ENCODE assay signal across 8 mouse cellular contexts in the genomic region with DNA sequence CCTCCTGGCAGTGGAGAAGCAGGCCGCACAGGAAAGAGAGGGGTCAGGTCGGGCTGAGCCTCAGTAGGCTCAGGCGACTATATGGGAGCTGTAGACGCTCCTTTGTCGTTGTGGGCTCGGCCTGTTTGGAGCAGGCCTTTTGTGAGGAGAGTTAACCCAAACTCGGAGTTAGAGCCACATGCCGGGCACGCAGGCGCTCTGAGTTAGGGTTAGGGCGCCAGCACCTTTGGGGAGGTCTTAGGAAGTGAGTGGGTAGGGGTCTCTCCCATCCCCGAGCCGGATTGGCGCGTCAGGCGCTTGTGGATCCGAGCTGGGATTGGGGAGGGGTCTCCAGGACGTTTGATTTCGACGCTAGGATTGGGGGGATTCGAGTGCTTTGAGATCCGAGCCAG. TPM values are rescaled to one million over a fixed set of nuclear protein-coding genes. Genes with fewer than 3 reads are reported as not detected.
DNase-seq lines count a peak whose midpoint lies in the region; ATAC-seq and TF ChIP-seq lines count a peak whose summit lies in the region.

No protein-coding gene starts in this region.

- TF ChIP-seq CTCF in CH12.LX (conservative IDR thresholded peaks at IDR 0.05 in 1 of 2, IDR thresholded peaks at IDR 0.05 in 1 of 2; ENCODE audit: low read depth in 2 of 2, low read length in 2 of 2): no peak

- no peak for DNase-seq in heart, postnatal 10 days
- DNase-seq in CH12.LX (ENCODE audit: extremely low read depth): no peak
- no peak for DNase-seq in embryonic facial prominence, embryonic 10.5 days (ENCODE audit: low spot score)
- DNase-seq in spleen, postnatal 4 days (ENCODE audit: low spot score in 2 of 2): no peak
- no peak for DNase-seq in kidney, adult 18-20 months

- under 1% methylated on average over 22 of the region's 22 CpGs for WGBS in heart, embryonic 15.5 days
- WGBS in embryonic facial prominence, embryonic 10.5 days: under 1% methylated on average over 22 of the region's 22 CpGs
- 0% methylated on average over 22 of the region's 22 CpGs for WGBS in intestine, embryonic 15.5 days

- H3K79me2 ChIP-seq in CH12.LX (replicated peaks; ENCODE audit: control insufficient read depth, extremely low read depth, insufficient read depth, poor library complexity, severe bottlenecking): peaks cover 26% of the 10 kb centered on the region

- peak overlapping the region; percentile 88 for H3K9ac ChIP-seq in heart, embryonic 15.5 days
- peak overlapping the region; percentile 80 for H3K9ac ChIP-seq in CH12.LX (ENCODE audit: insufficient read depth, low read depth)
- H3K9ac ChIP-seq in intestine, embryonic 15.5 days: peak overlapping the region; percentile 82

- TF ChIP-seq RAD21 in CH12.LX (IDR thresholded peaks at IDR 0.05; ENCODE audit: low read depth, low read length): no peak

- no peaks in the 10 kb centered on the region for H3K36me3 ChIP-seq in heart, embryonic 15.5 days
- peaks cover 0 to 5% of the 10 kb centered on the region in 2 experiments for H3K36me3 ChIP-seq in CH12.LX (replicated peaks in 1 of 2; ENCODE audit: control insufficient read depth in 1 of 2, insufficient read depth in 1 of 2, low read length in 1 of 2)
- H3K36me3 ChIP-seq in embryonic facial prominence, embryonic 10.5 days (replicated peaks): no peaks in the 10 kb centered on the region
- no peaks in the 10 kb centered on the region for H3K36me3 ChIP-seq in intestine, embryonic 15.5 days

- H3K27ac ChIP-seq in heart, embryonic 15.5 days: peak overlapping the region; percentile 96
- peak overlapping the region; percentile 80; the same call in 1 of the 2 replicates for H3K27ac ChIP-seq in CH12.LX (ENCODE audit: insufficient read depth, low read depth)
- peak overlapping the region; percentile 88 for H3K27ac ChIP-seq in embryonic facial prominence, embryonic 10.5 days (replicated peaks)
- H3K27ac ChIP-seq in intestine, embryonic 15.5 days: peak overlapping the region; percentile 97

- TF ChIP-seq EP300 in CH12.LX (IDR thresholded peaks at IDR 0.05; ENCODE audit: low read length): no peak

- ATAC-seq in heart, embryonic 15.5 days (replicated peaks; ENCODE audit: insufficient number of reproducible peaks, insufficient read depth, low FRiP score, low read depth): no peak; the same call in 1 of the 2 replicates
- ATAC-seq in intestine, embryonic 15.5 days: no peak
- 0 out of 2 replicates have a peak, but pooled peaks have one; percentile 5 for ATAC-seq in monocyte, adult 5-6 weeks (replicated peaks; ENCODE audit: insufficient number of reproducible peaks, low FRiP score, low TSS enrichment, poor library complexity, severe bottlenecking)

- H3K4me3 ChIP-seq in heart, embryonic 15.5 days: peak overlapping the region; percentile 89
- peak overlapping the region; percentile 88 to 98 (median 91) for H3K4me3 ChIP-seq in CH12.LX (replicated peaks in 1 of 3; ENCODE audit: low read depth in 2 of 3, low read length in 2 of 3, poor library complexity in 1 of 3)
- peak overlapping the region; percentile 88 for H3K4me3 ChIP-seq in embryonic facial prominence, embryonic 10.5 days
- H3K4me3 ChIP-seq in intestine, embryonic 15.5 days (replicated peaks): peak overlapping the region; percentile 74

- peaks cover 25% of the 10 kb centered on the region for H3K4me1 ChIP-seq in heart, embryonic 15.5 days (replicated peaks)
- H3K4me1 ChIP-seq in CH12.LX (ENCODE audit: control insufficient read depth in 1 of 2, insufficient read depth in 2 of 2): peaks cover 2 to 8% of the 10 kb centered on the region in 2 experiments; a peak in 2 of 4 replicates
- peaks cover 62% of the 10 kb centered on the region for H3K4me1 ChIP-seq in embryonic facial prominence, embryonic 10.5 days
- H3K4me1 ChIP-seq in intestine, embryonic 15.5 days (replicated peaks): peaks cover 11% of the 10 kb centered on the region

- intact Hi-C loops in heart, postnatal 10 days (cut with DNase I): loop anchor here (2.0 to 10.0 kb wide), 5 partner anchors 34 to 489 kb away; partner anchors contain the start of genes Atp5e and Npepl1

- dilution Hi-C loops in CH12.LX (cut with MboI; ENCODE audit: extremely low pct_ligation_motif_present, extremely low pct_unique_long_range_greater_than_20kb, low sequenced_read_pairs): no loop called here

- TF ChIP-seq POLR2A in CH12.LX (IDR thresholded peaks at IDR 0.05; ENCODE audit: low read depth, low read length): no peak

- H3K4me2 ChIP-seq in heart, embryonic 15.5 days: peak overlapping the region; percentile 91
- peak overlapping the region; percentile 96 for H3K4me2 ChIP-seq in CH12.LX (ENCODE audit: insufficient read depth, low read depth, poor library complexity, severe bottlenecking)
- H3K4me2 ChIP-seq in intestine, embryonic 15.5 days (replicated peaks): peak overlapping the region; percentile 87

- H3K27me3 ChIP-seq in heart, embryonic 15.5 days: no peaks in the 10 kb centered on the region
- H3K27me3 ChIP-seq in CH12.LX (replicated peaks): peaks cover 36% of the 10 kb centered on the region
- H3K27me3 ChIP-seq in embryonic facial prominence, embryonic 10.5 days (replicated peaks; ENCODE audit: low read depth, poor library complexity, severe bottlenecking): no peaks in the 10 kb centered on the region
- no peaks in the 10 kb centered on the region for H3K27me3 ChIP-seq in intestine, embryonic 15.5 days (replicated peaks)

- no peaks in the 10 kb centered on the region for H3K9me3 ChIP-seq in heart, embryonic 15.5 days (replicated peaks)
- no peaks in the 10 kb centered on the region for H3K9me3 ChIP-seq in CH12.LX (replicated peaks; ENCODE audit: low read length)
- no peaks in the 10 kb centered on the region for H3K9me3 ChIP-seq in embryonic facial prominence, embryonic 10.5 days
- no peaks in the 10 kb centered on the region for H3K9me3 ChIP-seq in intestine, embryonic 15.5 days

- in situ Hi-C loops in CH12.LX (cut with MboI; ENCODE audit: low pct_ligation_motif_present, low pct_unique_long_range_greater_than_20kb, low sequenced_read_pairs): no loop called here

TF ChIP-seq in CH12.LX, 34 proteins besides CTCF, POLR2A, EP300 and RAD21:
- TF ChIP-seq SMC3 (IDR thresholded peaks at IDR 0.05; ENCODE audit: low read depth, low read length): no peak
- TF ChIP-seq TBP (conservative IDR thresholded peaks at IDR 0.05; ENCODE audit: low read depth, low read length): no peak; the same call in 1 of the 2 replicates
- no peak for TF ChIP-seq USF1 (IDR thresholded peaks at IDR 0.05; ENCODE audit: low read depth, low read length)
- TF ChIP-seq BHLHE40 (IDR thresholded peaks at IDR 0.05; ENCODE audit: low read depth, low read length): no peak
- TF ChIP-seq SIN3A (IDR thresholded peaks at IDR 0.05; ENCODE audit: low read length): peak; percentile 35
- TF ChIP-seq JUND (conservative IDR thresholded peaks at IDR 0.05; ENCODE audit: low read depth, low read length): no peak
- no peak for TF ChIP-seq GABPA (IDR thresholded peaks at IDR 0.05; ENCODE audit: insufficient replicate concordance, low read depth, low read length)
- TF ChIP-seq NRF1 (IDR thresholded peaks at IDR 0.05; ENCODE audit: low read depth, low read length): peak; percentile 35; the same call in 1 of the 2 replicates

RNA-seq across cellular contexts. Expression of gene Stx16, which starts 0.3 kb away (rescaled TPM):
- 8.1 and 9.1 TPM in 2 replicates for polyA plus RNA-seq in heart, embryonic 15.5 days (2015; fragmentation: Nextera tagmentation; extraction: Ambion mirVana)
- 10 to 100 TPM; 35.3 to 38.7 TPM for total RNA-seq in heart, postnatal 10 days (2021)
- 17.2 and 22.5 TPM in 2 replicates for total RNA-seq in CH12.LX (2012; rRNA removed)
- total RNA-seq in CH12.LX (2014; rRNA removed): 18.8 and 21.0 TPM in 2 replicates
- polyA plus RNA-seq in CH12.LX (2012; ENCODE audit: insufficient read length, low read depth): 33.2 and 40.7 TPM in 2 replicates
- polyA plus RNA-seq in embryonic facial prominence, embryonic 10.5 days (2016; fragmentation: Nextera tagmentation; extraction: Ambion mirVana): 10.6 and 11.2 TPM in 2 replicates
- polyA plus RNA-seq in intestine, embryonic 15.5 days (2015; fragmentation: Nextera tagmentation; extraction: Ambion mirVana): 8.5 and 10.6 TPM in 2 replicates
- 53.2 to 57.0 TPM (median 54.4 TPM) in 3 replicates for total RNA-seq in monocyte, adult 5-6 weeks (2017)

RNA-seq across cellular contexts. Expression of gene Npepl1, which starts 33.7 kb away (rescaled TPM):
- polyA plus RNA-seq in heart, embryonic 15.5 days (2015; fragmentation: Nextera tagmentation; extraction: Ambion mirVana): 43.1 and 53.8 TPM in 2 replicates
- 10 to 100 TPM; 60.5 to 63.0 TPM for total RNA-seq in heart, postnatal 10 days (2021)
- total RNA-seq in CH12.LX (2012; rRNA removed) (37.2 and 39.5 TPM in 2 replicates), CH12.LX (2014; rRNA removed) (72.0 and 93.6 TPM in 2 replicates)
- polyA plus RNA-seq in CH12.LX (2012; ENCODE audit: insufficient read length, low read depth): 90.8 and 93.3 TPM in 2 replicates
- 38.4 and 40.5 TPM in 2 replicates for polyA plus RNA-seq in embryonic facial prominence, embryonic 10.5 days (2016; fragmentation: Nextera tagmentation; extraction: Ambion mirVana)
- 52.6 and 54.5 TPM in 2 replicates for polyA plus RNA-seq in intestine, embryonic 15.5 days (2015; fragmentation: Nextera tagmentation; extraction: Ambion mirVana)
- total RNA-seq in monocyte, adult 5-6 weeks (2017): 12.7 to 23.3 TPM (median 20.4 TPM) in 3 replicates
